Comparison of ENCODE assay signal across 16 mouse cellular contexts in genomic region chr3:27250936-27251335, GRCm38 (mm10).
DNase-seq lines count a peak whose midpoint lies in the region; ATAC-seq and TF ChIP-seq lines count a peak whose summit lies in the region.
"Had no signal": no experiment of that assay in that cellular context is flagged by ENCODE, and none has a peak within 500 bp of the region (broad histone marks: within the 10 kb centered on the region; RNA-seq: fewer than 3 reads in every experiment).

No protein-coding gene starts in this region.

- peak; percentile 41; the same call in 1 of the 2 replicates for TF ChIP-seq CTCF in kidney, adult 2 months (conservative IDR thresholded peaks at IDR 0.05; ENCODE audit: insufficient read depth, insufficient read length, low read depth, low read length)
- TF ChIP-seq CTCF in midbrain, postnatal 0 days (IDR thresholded peaks at IDR 0.05): peak; percentile 61

- H3K27ac ChIP-seq in kidney, adult 2 months (ENCODE audit: insufficient read depth, low read depth, low read length): no peak overlapping the region
- H3K27ac ChIP-seq in midbrain, postnatal 0 days (ENCODE audit: low read depth, low read length): no peak overlapping the region
- no peak overlapping the region for H3K27ac ChIP-seq in midbrain, embryonic 16.5 days (ENCODE audit: low read length)
- H3K27ac ChIP-seq: embryonic facial prominence, embryonic 15.5 days; liver, embryonic 15.5 days; midbrain, embryonic 12.5 days; neural tube, embryonic 15.5 days had no signal

- no peak overlapping the region for H3K4me3 ChIP-seq in kidney, adult 2 months (ENCODE audit: insufficient read depth, low read depth, low read length)
- H3K4me3 ChIP-seq in midbrain, postnatal 0 days (ENCODE audit: low read depth, low read length): no peak overlapping the region
- H3K4me3 ChIP-seq in midbrain, embryonic 16.5 days (ENCODE audit: low read depth, low read length): no peak overlapping the region
- H3K4me3 ChIP-seq: embryonic facial prominence, embryonic 15.5 days; liver, embryonic 15.5 days; midbrain, embryonic 12.5 days; neural tube, embryonic 15.5 days had no signal

- H3K9ac ChIP-seq in midbrain, postnatal 0 days (replicated peaks; ENCODE audit: low read length, poor library complexity, severe bottlenecking): no peak overlapping the region
- H3K9ac ChIP-seq in midbrain, embryonic 16.5 days (ENCODE audit: low read depth, low read length): no peak overlapping the region
- H3K9ac ChIP-seq: embryonic facial prominence, embryonic 15.5 days; liver, embryonic 15.5 days; midbrain, embryonic 12.5 days; neural tube, embryonic 15.5 days had no signal

- 24% methylated on average over 7 of the region's 7 CpGs for WGBS in kidney, adult 2 months
- 40% methylated on average over 7 of the region's 7 CpGs for WGBS in midbrain, postnatal 0 days
- WGBS in midbrain, embryonic 16.5 days: 40% methylated on average over 7 of the region's 7 CpGs

- H3K9me3 ChIP-seq in midbrain, postnatal 0 days (ENCODE audit: low read length): no peaks in the 10 kb centered on the region
- H3K9me3 ChIP-seq in midbrain, embryonic 16.5 days (replicated peaks; ENCODE audit: control insufficient read depth, low read length, poor library complexity, severe bottlenecking): no peaks in the 10 kb centered on the region
- H3K9me3 ChIP-seq: embryonic facial prominence, embryonic 15.5 days; liver, embryonic 15.5 days; midbrain, embryonic 12.5 days; neural tube, embryonic 15.5 days had no signal

- TF ChIP-seq POLR2A in kidney, adult 2 months (IDR thresholded peaks at IDR 0.05; ENCODE audit: low read depth, low read length): no peak

- H3K36me3 ChIP-seq in kidney, adult 2 months (ENCODE audit: control insufficient read depth, insufficient read depth, low read length): no peaks in the 10 kb centered on the region
- H3K36me3 ChIP-seq in midbrain, postnatal 0 days (ENCODE audit: insufficient read depth, low read length): no peaks in the 10 kb centered on the region
- no peaks in the 10 kb centered on the region for H3K36me3 ChIP-seq in midbrain, embryonic 16.5 days (ENCODE audit: control insufficient read depth, insufficient read depth, low read length)
- H3K36me3 ChIP-seq: embryonic facial prominence, embryonic 15.5 days; liver, embryonic 15.5 days; midbrain, embryonic 12.5 days; neural tube, embryonic 15.5 days had no signal

- peak; percentile 28 for DNase-seq in adrenal gland, postnatal 14 days
- DNase-seq in adrenal gland, postnatal 4 days (ENCODE audit: low spot score in 2 of 2): no peak
- no peak for DNase-seq in kidney, adult 2 months
- no peak for DNase-seq in kidney, adult 18-20 months
- no peak for DNase-seq in midbrain, postnatal 0 days (ENCODE audit: low spot score)
- DNase-seq in frontal cortex, postnatal 10 days (ENCODE audit: low spot score in 2 of 2): no peak
- DNase-seq: B cell, adult 2 months; cerebellum, adult 11-12 months; kidney, adult 11 months; spleen, adult 18-20 months had no signal

- no peaks in the 10 kb centered on the region for H3K27me3 ChIP-seq in kidney, adult 2 months (replicated peaks; ENCODE audit: control insufficient read depth, insufficient read depth, low read length)
- H3K27me3 ChIP-seq in midbrain, postnatal 0 days (ENCODE audit: insufficient read depth, low read length): no peaks in the 10 kb centered on the region
- no peaks in the 10 kb centered on the region for H3K27me3 ChIP-seq in midbrain, embryonic 16.5 days (ENCODE audit: control insufficient read depth, insufficient read depth, low read depth, low read length)
- H3K27me3 ChIP-seq: embryonic facial prominence, embryonic 15.5 days; liver, embryonic 15.5 days; midbrain, embryonic 12.5 days; neural tube, embryonic 15.5 days had no signal

- peaks cover 10% of the 10 kb centered on the region; the same call in 1 of the 2 replicates for H3K4me1 ChIP-seq in kidney, adult 2 months (ENCODE audit: control insufficient read depth, insufficient read depth, low read length)
- H3K4me1 ChIP-seq in midbrain, postnatal 0 days (ENCODE audit: insufficient read depth, low read length): no peaks in the 10 kb centered on the region
- no peaks in the 10 kb centered on the region for H3K4me1 ChIP-seq in midbrain, embryonic 16.5 days (ENCODE audit: control insufficient read depth, insufficient read depth, low read length)
- H3K4me1 ChIP-seq: embryonic facial prominence, embryonic 15.5 days; liver, embryonic 15.5 days; midbrain, embryonic 12.5 days; neural tube, embryonic 15.5 days had no signal

- no peak overlapping the region for H3K4me2 ChIP-seq in midbrain, postnatal 0 days (ENCODE audit: low read depth, low read length, poor library complexity, severe bottlenecking)
- no peak overlapping the region for H3K4me2 ChIP-seq in midbrain, embryonic 16.5 days (ENCODE audit: low read length)
- H3K4me2 ChIP-seq: embryonic facial prominence, embryonic 15.5 days; liver, embryonic 15.5 days; midbrain, embryonic 12.5 days; neural tube, embryonic 15.5 days had no signal

- no peak for ATAC-seq in midbrain, postnatal 0 days (ENCODE audit: low FRiP score)
- no peak for ATAC-seq in midbrain, embryonic 16.5 days
- 0 out of 2 replicates have a peak, but pooled peaks have one; percentile 42 for ATAC-seq in megakaryocyte progenitor cell, adult 5-6 weeks (replicated peaks; ENCODE audit: poor library complexity)
